Comparison of ENCODE assay signal across 7 mouse cellular contexts in the genomic region with DNA sequence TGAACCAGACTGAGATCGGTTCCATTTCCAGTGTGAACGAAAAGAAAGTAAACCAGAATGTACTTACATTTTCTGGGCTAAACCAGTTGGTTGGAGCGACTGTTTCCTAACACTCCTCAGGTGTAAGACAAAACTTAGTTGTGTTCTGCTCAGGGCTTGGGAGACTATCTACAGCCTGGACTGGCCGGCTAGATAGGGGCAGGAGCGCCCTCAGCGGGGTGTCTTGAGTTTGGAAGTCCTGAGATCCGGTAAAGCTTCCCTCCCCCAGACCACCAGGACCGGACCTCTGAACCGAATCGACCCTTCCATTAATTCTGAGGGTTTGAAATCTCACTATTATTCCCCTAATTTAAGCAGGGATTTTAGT. TPM values are rescaled to one million over a fixed set of nuclear protein-coding genes. Genes with fewer than 3 reads are reported as not detected.
DNase-seq lines count a peak whose midpoint lies in the region; ATAC-seq lines count a peak whose summit lies in the region.

No protein-coding gene starts in this region.

- H3K27ac ChIP-seq in heart, embryonic 15.5 days, result peak overlapping the region; percentile 82

- H3K9ac ChIP-seq in heart, embryonic 15.5 days, result peak overlapping the region; percentile 79

- H3K4me1 ChIP-seq in heart, embryonic 15.5 days (replicated peaks), result peaks cover 7% of the 10 kb centered on the region

- 1% methylated on average over 10 of the region's 10 CpGs for WGBS in heart, embryonic 15.5 days
- WGBS in large intestine, adult 2 months, result 2% methylated on average over 10 of the region's 10 CpGs

- no peaks in the 10 kb centered on the region for H3K9me3 ChIP-seq in heart, embryonic 15.5 days (replicated peaks)

- H3K4me2 ChIP-seq in heart, embryonic 15.5 days, result peak overlapping the region; percentile 97

- peak; percentile 69 for DNase-seq in ZHBTc4 (ENCODE audit: low read depth, low spot score)
- peak; percentile 16 for DNase-seq in large intestine, adult 2 months (ENCODE audit: low read depth, low spot score)
- DNase-seq in testis, postnatal 14 days (ENCODE audit: low spot score), result peak; percentile 36
- no peak for DNase-seq in spleen, postnatal 36 days (ENCODE audit: low spot score in 2 of 2)

- peak overlapping the region; percentile 76 for H3K4me3 ChIP-seq in heart, embryonic 15.5 days

- ATAC-seq in common myeloid progenitor, adult 5-6 weeks (replicated peaks; ENCODE audit: low read depth, poor library complexity, severe bottlenecking), result peak; percentile 33
- peak; percentile 56; the same call in 1 of the 2 replicates for ATAC-seq in heart, embryonic 15.5 days (replicated peaks; ENCODE audit: insufficient number of reproducible peaks, insufficient read depth, low FRiP score, low read depth)
- peak; percentile 47 for ATAC-seq in megakaryocyte progenitor cell, adult 5-6 weeks (replicated peaks; ENCODE audit: poor library complexity)

- peaks cover 17% of the 10 kb centered on the region; the same call in 1 of the 2 replicates for H3K27me3 ChIP-seq in heart, embryonic 15.5 days

- H3K36me3 ChIP-seq in heart, embryonic 15.5 days, result no peaks in the 10 kb centered on the region

RNA-seq across cellular contexts. Expression of a gene that starts 0.7 kb away (rescaled TPM):
- total RNA-seq in common myeloid progenitor, adult 5-6 weeks (2017), result 9.6 and 11.1 TPM in 2 replicates
- 13.8 and 17.1 TPM in 2 replicates for polyA plus RNA-seq in heart, embryonic 15.5 days (2015; fragmentation: Nextera tagmentation; extraction: Ambion mirVana)
- polyA plus RNA-seq in large intestine, adult 2 months (2012; rRNA removed), result 2.0 and 2.6 TPM in 2 replicates
- total RNA-seq in megakaryocyte progenitor cell, adult 5-6 weeks (2015), result 5.2 and 6.9 TPM in 2 replicates
- total RNA-seq in megakaryocyte progenitor cell, adult 5-6 weeks (2017), result 3.8 and 4.5 TPM in 2 replicates

Comparison
In these comparisons a context has a peak if more than half of its experiments do, and no peak if none do; other contexts are left out.
1. DNase-seq: peak in ZHBTc4 (single experiment), large intestine, adult 2 months (single experiment) and testis, postnatal 14 days (single experiment); none in spleen, postnatal 36 days (0 of 2).
2. Peak in every context shown above with its lines, with median percentiles within 50 percentile points of each other: ATAC-seq.